Mouse (Mus musculus) myocyte (in vitro differentiated cells): Measurements from ENCODE around the gene H2-T3.

Experiments used
- CEBPB ChIP-seq: IDR thresholded peaks from 2 replicates; pipeline ENCODE4 v1.6.1; 2011; ENCODE audit warnings: mild to moderate bottlenecking, moderate library complexity; ENCODE audit not compliant: poor library complexity, insufficient read depth, severe bottlenecking
- POLR2A ChIP-seq: IDR thresholded peaks from one replicate; pipeline ENCODE4 v1.6.1; 2011; ENCODE audit warnings: low read depth, mild to moderate bottlenecking, control low read depth, moderate library complexity; ENCODE audit not compliant: insufficient read length

DNA sequence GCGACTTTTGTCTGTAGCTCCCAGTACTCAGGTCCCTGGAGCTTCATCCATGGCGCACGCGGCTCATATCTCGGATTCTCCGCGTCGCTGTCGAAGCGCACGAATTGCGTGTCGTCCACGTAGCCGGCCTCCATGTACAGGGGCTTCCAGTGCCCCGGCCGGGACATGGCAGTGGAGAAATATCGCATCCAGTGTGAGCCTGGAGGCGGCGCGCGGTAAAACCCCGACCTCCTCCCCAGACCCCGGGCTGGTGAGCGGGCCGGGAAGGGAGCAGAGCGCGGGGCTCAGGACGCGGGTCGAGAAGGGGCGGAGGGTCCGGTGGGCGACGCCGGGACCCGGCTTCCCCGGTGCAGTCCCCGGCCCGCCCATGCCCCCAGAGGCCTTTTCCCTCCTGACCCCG, 15.8 kb upstream of the H2-T3 start:
- TF ChIP-seq CEBPB (no peak), POLR2A (no peak)
